Mouse (Mus musculus) midbrain, embryonic 14.5 days (tissue): ENCODE measurements around the gene Plod1. TPM values are rescaled to one million over a fixed set of nuclear protein-coding genes. Genes with fewer than 3 reads are reported as not detected.

ENCODE experiments used
- ATAC-seq: fragments of 200-750 bp; cut with Nextera tagmentation; 2 replicates; pipeline ENCODE4 v1.8.0; 2017; ENCODE audit warnings: moderate number of reproducible peaks, moderate library complexity; ENCODE audit not compliant: low FRiP score, low TSS enrichment
- DNase-seq: peaks from one replicate; pipeline ENCODE4 v3.0.0-alpha.2; 2015
- H3K27ac ChIP-seq: fragments of 300-500 bp; sonication (generic); replicated peaks from 2 replicates; pipeline ENCODE4 v1.5.1; 2014; ENCODE audit warnings: mild to moderate bottlenecking, low read depth, low read length, moderate library complexity
- H3K27me3 ChIP-seq: fragments of 300-500 bp; sonication (generic); 2 replicates; pipeline ENCODE4 v1.6.1; 2014; ENCODE audit warnings: low read length, control low read depth, mixed read lengths; ENCODE audit not compliant: control insufficient read depth, insufficient read depth
- H3K36me3 ChIP-seq: fragments of 300-500 bp; sonication (generic); 2 replicates; pipeline ENCODE4 v1.6.1; 2014; ENCODE audit warnings: low read length, control low read depth; ENCODE audit not compliant: control insufficient read depth, insufficient read depth
- H3K4me1 ChIP-seq: fragments of 300-500 bp; sonication (generic); 2 replicates; pipeline ENCODE4 v1.6.1; 2014; ENCODE audit warnings: mild to moderate bottlenecking, antibody characterized with exemption, low read length, control low read depth; ENCODE audit not compliant: control insufficient read depth, insufficient read depth
- H3K4me2 ChIP-seq: fragments of 300-500 bp; sonication (generic); 2 replicates; pipeline ENCODE4 v1.6.1; 2014; ENCODE audit warnings: mild to moderate bottlenecking, low read length, moderate library complexity
- H3K4me3 ChIP-seq: fragments of 300-500 bp; sonication (generic); replicated peaks from 2 replicates; pipeline ENCODE4 v1.5.1; 2014; ENCODE audit warnings: low read depth, low read length
- H3K9ac ChIP-seq: fragments of 300-500 bp; sonication (generic); replicated peaks from 2 replicates; pipeline ENCODE4 v1.6.1; 2014; ENCODE audit warnings: mild to moderate bottlenecking, low read length, moderate library complexity
- H3K9me3 ChIP-seq: fragments of 300-500 bp; sonication (generic); 2 replicates; pipeline ENCODE4 v1.6.1; 2016; ENCODE audit warnings: low read length, control low read depth, mixed read lengths; ENCODE audit not compliant: control insufficient read depth
- WGBS: fragments of 180-500 bp; shearing (Covaris S2); extraction: QIAGEN DNeasy Blood & Tissue Kit; methylation state at CpG from one replicate; pipeline ENCODE4 v1.1.7; 2014; 5-methylcytosine and 5-hydroxymethylcytosine counted together
- polyA plus RNA-seq: library from polyadenylated mRNA; unstranded; fragments of >200 nt; fragmentation: Nextera tagmentation; extraction: Ambion mirVana; gene quantifications from 2 replicates; pipeline ENCODE4 v1.2.1, GENCODE M21; 2014

The Plod1 gene
- polyA plus RNA-seq, 1 experiment from 2014 or later, result 20.7 TPM

DNA sequence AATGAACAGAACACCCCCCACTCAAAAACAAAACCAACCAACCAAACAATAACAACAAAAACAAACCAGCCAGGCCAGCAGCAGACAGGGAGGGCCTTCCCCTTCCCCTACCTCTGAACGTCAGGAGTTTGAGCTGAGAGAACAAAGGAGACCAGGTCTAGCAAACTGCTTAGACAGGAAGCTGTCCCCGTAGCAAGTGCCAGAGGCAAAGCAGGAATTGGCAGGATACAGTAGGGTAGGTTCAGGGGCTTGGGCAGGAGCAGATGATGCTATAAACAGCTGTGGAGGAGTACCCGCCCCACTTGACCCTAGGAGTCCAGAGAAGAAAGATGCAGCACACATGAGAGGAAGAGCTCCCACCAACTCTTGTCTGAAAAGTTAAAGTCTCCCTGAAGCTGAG, 2.4 kb downstream of the Plod1 start:
- DNase-seq, result no peak
- no peak overlapping the region for H3K4me3 ChIP-seq
- H3K36me3 ChIP-seq, result no peaks in the 10 kb centered on the region
- H3K27ac ChIP-seq, result no peak overlapping the region
- no peak overlapping the region for H3K4me2 ChIP-seq
- no peaks in the 10 kb centered on the region for H3K9me3 ChIP-seq
- WGBS, result 60% methylated on average over 3 of the region's 3 CpGs
- no peak overlapping the region for H3K9ac ChIP-seq
- H3K27me3 ChIP-seq, result 0 out of 2 replicates have a peak, but pooled peaks cover 3% of the 10 kb centered on the region
- no peaks in the 10 kb centered on the region for H3K4me1 ChIP-seq
- ATAC-seq, result no peak

DNA sequence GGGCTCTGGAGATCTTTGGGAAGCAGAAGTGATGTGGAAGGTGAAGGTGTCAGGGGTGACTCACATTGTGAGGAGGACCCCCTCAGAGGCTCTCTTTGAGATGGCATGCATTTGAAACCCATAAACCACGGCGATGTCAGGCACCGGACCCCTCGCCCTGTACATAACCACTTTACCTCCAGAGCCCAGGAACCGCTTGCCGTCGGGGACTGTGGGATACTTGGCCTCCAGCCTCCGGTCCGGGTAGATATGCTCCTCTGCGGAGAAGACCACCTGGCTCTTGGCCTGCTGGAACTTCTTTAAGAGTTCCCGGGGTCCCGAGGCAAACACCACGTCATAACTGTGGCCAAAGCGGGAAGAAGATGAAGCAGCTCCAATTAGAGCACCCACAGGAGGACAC, 5.6 kb downstream of the Plod1 start:
- H3K27me3 ChIP-seq, result 0 out of 2 replicates have a peak, but pooled peaks cover 1% of the 10 kb centered on the region
- ATAC-seq (no peak), DNase-seq (no peak)
- H3K36me3 ChIP-seq, result no peaks in the 10 kb centered on the region
- no peaks in the 10 kb centered on the region for H3K4me1 ChIP-seq
- H3K9ac ChIP-seq, result no peak overlapping the region
- H3K4me3 ChIP-seq, result no peak overlapping the region
- H3K27ac ChIP-seq, result no peak overlapping the region
- H3K4me2 ChIP-seq, result no peak overlapping the region
- H3K9me3 ChIP-seq, result no peaks in the 10 kb centered on the region
- 93% methylated on average over 14 of the region's 14 CpGs for WGBS

DNA sequence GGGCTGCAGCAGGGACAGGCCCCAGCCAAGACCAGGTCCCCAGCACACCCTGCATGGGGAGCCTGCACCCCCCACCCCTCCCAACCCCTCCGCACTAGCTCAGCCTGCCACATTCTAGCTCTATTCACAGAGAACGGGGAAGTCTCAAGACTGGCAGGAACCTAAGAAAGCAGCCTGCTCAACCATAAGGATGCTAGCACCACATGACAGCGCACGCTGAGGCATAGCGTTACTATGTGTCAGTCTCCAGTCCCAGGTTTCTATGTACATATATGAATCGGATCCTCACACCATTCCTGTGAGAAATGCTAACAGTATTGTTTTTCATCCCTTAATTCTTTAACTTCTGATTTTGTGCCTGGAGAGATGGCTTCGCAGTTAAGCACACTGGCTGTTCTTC, 8.0 kb downstream of the Plod1 start:
- H3K27ac ChIP-seq, result no peak overlapping the region
- DNase-seq (no peak), ATAC-seq (no peak)
- no peaks in the 10 kb centered on the region for H3K9me3 ChIP-seq
- H3K4me2 ChIP-seq, result no peak overlapping the region
- no peak overlapping the region for H3K4me3 ChIP-seq
- no peaks in the 10 kb centered on the region for H3K36me3 ChIP-seq
- H3K4me1 ChIP-seq, result no peaks in the 10 kb centered on the region
- no peaks in the 10 kb centered on the region for H3K27me3 ChIP-seq
- no peak overlapping the region for H3K9ac ChIP-seq
- WGBS, result 65% methylated on average over 7 of the region's 7 CpGs

DNA sequence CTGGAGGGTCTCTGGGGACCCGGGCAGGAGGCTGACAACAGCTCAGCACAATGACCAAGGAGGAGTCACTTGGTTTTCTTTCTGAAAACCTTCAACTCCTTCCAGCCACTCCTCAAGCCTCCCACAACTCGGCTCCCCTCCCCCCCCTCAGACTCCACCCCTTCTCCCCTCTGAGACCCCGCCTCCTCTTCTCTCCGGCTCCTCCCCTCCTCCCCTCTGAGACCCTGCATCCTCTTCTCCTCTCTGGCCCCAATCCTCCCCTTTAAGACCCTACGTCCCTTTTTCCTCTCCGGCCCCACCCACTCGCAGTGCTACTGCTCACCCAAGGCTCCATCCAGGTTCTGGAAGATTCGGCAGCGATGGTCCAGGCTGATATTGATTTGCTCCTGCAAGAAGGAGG, 8.4 kb downstream of the Plod1 start:
- Histone ChIP-seq H3K9ac (no peak overlapping the region), H3K36me3 (no peaks in the 10 kb centered on the region), H3K9me3 (no peaks in the 10 kb centered on the region), H3K4me1 (no peaks in the 10 kb centered on the region), H3K4me3 (no peak overlapping the region), H3K27ac (no peak overlapping the region), H3K27me3 (no peaks in the 10 kb centered on the region), H3K4me2 (no peak overlapping the region)
- 11% methylated on average over 9 of the region's 9 CpGs for WGBS
- ATAC-seq (no peak), DNase-seq (no peak)

DNA sequence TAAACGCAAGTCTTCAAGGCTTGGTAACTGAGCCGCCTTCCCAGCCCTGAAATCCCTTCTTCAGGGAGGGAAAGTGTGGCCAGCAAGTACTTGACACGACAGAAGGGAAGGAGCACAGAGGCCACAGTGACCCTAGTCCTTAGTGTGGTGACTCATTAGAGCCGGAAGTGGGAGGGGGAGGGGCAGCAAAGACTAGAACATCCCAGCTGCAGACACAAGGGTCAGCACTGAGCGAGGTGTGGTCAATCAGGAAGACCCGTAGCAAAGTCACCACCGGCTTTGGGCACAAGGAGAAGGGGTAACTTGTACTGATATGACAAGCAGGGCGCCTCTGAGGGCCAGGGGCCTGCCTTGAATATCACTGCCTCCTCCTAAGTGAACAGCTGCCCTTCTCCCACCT, 8.9 kb downstream of the Plod1 start:
- Histone ChIP-seq H3K36me3 (no peaks in the 10 kb centered on the region), H3K4me2 (no peak overlapping the region), H3K9me3 (no peaks in the 10 kb centered on the region), H3K27me3 (no peaks in the 10 kb centered on the region), H3K27ac (no peak overlapping the region), H3K9ac (no peak overlapping the region), H3K4me1 (no peaks in the 10 kb centered on the region), H3K4me3 (no peak overlapping the region)
- WGBS, result 48% methylated on average over 8 of the region's 8 CpGs
- ATAC-seq, result no peak
- DNase-seq, result no peak

DNA sequence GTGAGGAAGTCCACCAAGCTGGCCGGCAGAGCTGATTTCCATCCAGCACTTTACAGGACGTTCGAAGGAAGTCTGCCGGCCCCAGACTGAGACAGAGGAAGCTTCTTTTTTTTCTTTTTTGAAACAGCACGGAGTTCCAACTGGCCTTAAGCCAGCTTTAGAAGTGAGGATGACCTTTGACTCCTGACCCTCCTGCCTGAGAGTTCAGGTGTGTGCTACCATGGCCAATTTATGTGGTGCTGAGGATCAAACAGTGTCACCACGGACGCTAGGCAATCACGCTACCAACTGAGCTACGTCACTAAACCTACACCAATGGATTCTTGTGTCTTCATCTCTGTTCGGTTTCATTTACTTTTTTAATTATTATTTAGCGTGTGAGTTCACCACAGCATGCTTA, 14.2 kb downstream of the Plod1 start:
- 82% methylated on average over 11 of the region's 11 CpGs for WGBS
- no peak for ATAC-seq
- H3K27me3 ChIP-seq, result no peaks in the 10 kb centered on the region
- DNase-seq, result no peak
- no peak overlapping the region for H3K4me2 ChIP-seq
- H3K4me1 ChIP-seq, result no peaks in the 10 kb centered on the region
- no peaks in the 10 kb centered on the region for H3K9me3 ChIP-seq
- no peaks in the 10 kb centered on the region for H3K36me3 ChIP-seq
- no peak overlapping the region for H3K9ac ChIP-seq
- no peak overlapping the region for H3K27ac ChIP-seq
- no peak overlapping the region for H3K4me3 ChIP-seq

DNA sequence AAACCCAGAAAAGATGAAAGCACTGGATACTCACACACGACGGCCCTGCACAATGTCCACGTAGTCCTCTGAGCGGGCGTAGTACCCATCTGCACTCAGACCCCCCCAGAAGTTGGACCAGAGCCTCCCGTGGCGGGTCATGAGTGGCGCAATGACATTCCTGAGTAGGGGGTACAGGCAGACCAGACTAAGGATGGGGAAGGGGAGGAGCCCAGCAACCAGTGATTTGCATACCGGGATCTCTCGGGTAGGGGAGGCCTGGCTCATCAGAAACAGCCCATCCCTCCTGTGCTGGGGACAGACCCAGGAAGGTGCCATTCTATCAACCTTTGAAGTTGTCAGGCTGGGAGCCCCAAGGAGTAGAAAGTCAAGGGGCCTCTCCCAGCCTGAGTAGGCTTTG, 15.6 kb downstream of the Plod1 start:
- no peak overlapping the region for H3K27ac ChIP-seq
- H3K4me1 ChIP-seq, result no peaks in the 10 kb centered on the region
- ATAC-seq (no peak), DNase-seq (no peak)
- no peak overlapping the region for H3K4me3 ChIP-seq
- H3K27me3 ChIP-seq, result no peaks in the 10 kb centered on the region
- H3K9me3 ChIP-seq, result no peaks in the 10 kb centered on the region
- no peak overlapping the region for H3K4me2 ChIP-seq
- WGBS, result 30% methylated on average over 10 of the region's 10 CpGs
- H3K36me3 ChIP-seq, result no peaks in the 10 kb centered on the region
- no peak overlapping the region for H3K9ac ChIP-seq

DNA sequence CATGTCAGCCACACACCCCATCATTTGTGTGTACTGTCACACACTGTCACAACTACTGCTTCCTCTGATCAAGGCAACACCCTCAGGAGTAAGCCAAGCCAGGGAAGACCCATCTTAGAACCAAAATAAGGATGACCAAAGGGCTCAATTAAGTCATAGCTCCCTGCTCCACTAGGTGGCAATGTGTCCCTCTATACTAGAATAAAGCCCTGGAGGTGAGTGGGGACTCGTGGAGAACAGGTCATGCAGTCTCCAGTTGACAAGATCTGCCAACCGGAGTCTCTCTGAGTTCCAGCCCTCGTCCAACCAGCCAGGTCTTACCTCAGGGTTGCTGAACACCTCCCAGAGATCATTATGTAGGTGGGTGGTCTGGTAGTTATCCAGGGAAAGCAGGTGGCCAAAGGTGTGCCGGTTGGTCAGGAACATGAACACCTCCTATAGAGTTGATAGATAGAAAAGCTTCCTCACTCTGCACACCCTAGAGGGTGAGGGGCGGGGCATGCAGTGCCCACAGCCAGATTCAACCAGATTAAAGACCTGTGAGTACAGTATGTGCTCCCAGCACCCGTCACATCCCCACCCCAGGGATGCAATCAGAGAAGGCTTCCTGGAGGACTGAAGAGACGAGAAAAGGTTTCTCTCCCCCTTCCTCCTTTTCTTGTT, 18.0 kb downstream of the Plod1 start:
- H3K36me3 ChIP-seq, result no peaks in the 10 kb centered on the region
- no peak overlapping the region for H3K9ac ChIP-seq
- H3K9me3 ChIP-seq, result no peaks in the 10 kb centered on the region
- 61% methylated on average over 7 of the region's 7 CpGs for WGBS
- ATAC-seq, result no peak
- H3K4me3 ChIP-seq, result no peak overlapping the region
- DNase-seq, result peak; percentile 61
- H3K27me3 ChIP-seq, result no peaks in the 10 kb centered on the region
- no peaks in the 10 kb centered on the region for H3K4me1 ChIP-seq
- no peak overlapping the region for H3K27ac ChIP-seq
- no peak overlapping the region for H3K4me2 ChIP-seq

DNA sequence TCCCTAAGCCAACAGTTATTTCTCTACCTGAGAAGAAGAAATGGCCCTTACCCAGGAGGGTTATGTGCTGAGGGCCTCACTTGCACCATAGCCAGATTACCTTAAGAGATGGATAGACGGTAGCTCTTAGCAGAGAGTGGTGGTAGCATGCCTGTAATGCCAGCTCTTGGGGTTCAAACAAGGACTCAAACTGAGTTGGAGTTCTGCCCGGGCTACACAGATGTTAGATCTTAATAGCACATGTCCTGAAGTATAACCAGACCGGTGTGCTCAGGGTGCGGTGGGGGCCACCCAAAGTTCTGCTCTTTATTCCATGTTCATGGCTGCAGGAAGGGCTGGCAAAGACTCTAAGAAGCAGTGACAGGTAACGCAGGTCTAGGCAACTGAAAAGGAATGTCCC, 27.1 kb downstream of the Plod1 start:
- 91% methylated on average over 5 of the region's 5 CpGs for WGBS
- Histone ChIP-seq H3K27me3 (no peaks in the 10 kb centered on the region), H3K9ac (no peak overlapping the region), H3K4me1 (peaks cover 4% of the 10 kb centered on the region; the same call in 1 of the 2 replicates), H3K36me3 (no peaks in the 10 kb centered on the region), H3K4me2 (no peak overlapping the region), H3K27ac (no peak overlapping the region), H3K9me3 (no peaks in the 10 kb centered on the region), H3K4me3 (no peak overlapping the region)
- DNase-seq (no peak), ATAC-seq (no peak)
